Mouse (Mus musculus) bone marrow macrophage, adult 2 months (primary cell): ENCODE results near the gene Fbxl16. TPM values are rescaled to one million over a fixed set of nuclear protein-coding genes. Genes with fewer than 3 reads are reported as not detected.

Experiments
- H3K27ac ChIP-seq: 2 replicates; pipeline ENCODE4 v1.5.1; 2012; ENCODE audit warnings: low read depth, low read length; ENCODE audit not compliant: insufficient read depth
- H3K4me1 ChIP-seq: 2 replicates; pipeline ENCODE4 v1.6.1; 2012; ENCODE audit warnings: low read length; ENCODE audit not compliant: control insufficient read depth, insufficient read depth
- H3K4me3 ChIP-seq: 2 replicates; pipeline ENCODE4 v1.5.1; 2012; ENCODE audit warnings: mild to moderate bottlenecking, low read length, moderate library complexity; ENCODE audit not compliant: insufficient read depth
- CTCF ChIP-seq: IDR thresholded peaks from 2 replicates; pipeline ENCODE4 v1.5.1; 2012; ENCODE audit warnings: low read depth, mild to moderate bottlenecking, low read length, moderate library complexity
- POLR2A ChIP-seq: IDR thresholded peaks from 2 replicates; pipeline ENCODE4 v1.6.1; 2012; ENCODE audit warnings: mild to moderate bottlenecking, low read depth, low read length, borderline replicate concordance
- polyA plus RNA-seq: library from polyadenylated mRNA; stranded (reverse); fragments of >200 nt; gene quantifications from 2 replicates; pipeline ENCODE4 v1.2.4, GENCODE M21; 2012; ENCODE audit not compliant: missing spikeins, insufficient read depth, insufficient read length

The Fbxl16 gene
- polyA plus RNA-seq, 1 experiment, result not detected

GRCm38 (mm10) chr17:25869498-25869897, 60.6 kb downstream of the Fbxl16 start:
- H3K4me1 ChIP-seq, result peaks cover 18% of the 10 kb centered on the region
- H3K4me3 ChIP-seq, result no peak overlapping the region
- TF ChIP-seq CTCF, result no peak
- TF ChIP-seq POLR2A, result no peak
- no peak overlapping the region for H3K27ac ChIP-seq

GRCm38 (mm10) chr17:25869954-25870353, 61.1 kb downstream of the Fbxl16 start:
- no peak for TF ChIP-seq CTCF
- no peak for TF ChIP-seq POLR2A
- Histone ChIP-seq H3K27ac (no peak overlapping the region), H3K4me1 (peaks cover 18% of the 10 kb centered on the region), H3K4me3 (no peak overlapping the region)

Other genes with a start within 250 kb of the Fbxl16 start
- not detected in 2 replicates for gene Sox8, start 238.4 kb upstream of the Fbxl16 start, polyA plus RNA-seq
- gene Lmf1, start 230.0 kb upstream of the Fbxl16 start, polyA plus RNA-seq, result 21.4 and 22.5 TPM in 2 replicates
- gene Gng13, start 91.9 kb upstream of the Fbxl16 start, polyA plus RNA-seq, result not detected in 2 replicates
- 7.4 and 14.1 TPM in 2 replicates for gene Chtf18, start 81.7 kb upstream of the Fbxl16 start, polyA plus RNA-seq
- gene Rpusd1, start 81.4 kb upstream of the Fbxl16 start, polyA plus RNA-seq, result 10.1 and 10.2 TPM in 2 replicates
- not detected in 2 replicates for gene Mslnl, start 73.0 kb upstream of the Fbxl16 start, polyA plus RNA-seq
- gene Msln, start 54.7 kb upstream of the Fbxl16 start, polyA plus RNA-seq, result not detected in 2 replicates
- gene Narfl, start 35.3 kb upstream of the Fbxl16 start, polyA plus RNA-seq, result 36.9 and 40.9 TPM in 2 replicates
- 30.4 and 31.0 TPM in 2 replicates for gene Haghl, start 23.4 kb upstream of the Fbxl16 start, polyA plus RNA-seq
- not detected in 2 replicates for gene Ccdc78, start 22.5 kb upstream of the Fbxl16 start, polyA plus RNA-seq
- 64.5 and 70.6 TPM in 2 replicates for gene Fam173a, start 16.2 kb upstream of the Fbxl16 start, polyA plus RNA-seq
- not detected in 2 replicates for gene AC134908.4, start 13.4 kb upstream of the Fbxl16 start, polyA plus RNA-seq
- gene Metrn, start 11.9 kb upstream of the Fbxl16 start, polyA plus RNA-seq, result 13.1 and 14.6 TPM in 2 replicates
- 11.9 and 14.0 TPM in 2 replicates for gene Wdr24, start 14.5 kb downstream of the Fbxl16 start, polyA plus RNA-seq
- gene Jmjd8, start 19.8 kb downstream of the Fbxl16 start, polyA plus RNA-seq, result 16.3 and 18.0 TPM in 2 replicates
- gene Stub1, start 24.3 kb downstream of the Fbxl16 start, polyA plus RNA-seq, result 84.9 and 89.7 TPM in 2 replicates
- 1.6 and 3.7 TPM in 2 replicates for gene Rhbdl1, start 28.2 kb downstream of the Fbxl16 start, polyA plus RNA-seq
- 1.5 TPM in 1 of 2 replicates, not detected in the other for gene Gm20683, start 32.7 kb downstream of the Fbxl16 start, polyA plus RNA-seq
- gene Rhot2, start 35.8 kb downstream of the Fbxl16 start, polyA plus RNA-seq, result 30.8 and 35.1 TPM in 2 replicates
- 11.7 and 13.1 TPM in 2 replicates for gene Wdr90, start 52.4 kb downstream of the Fbxl16 start, polyA plus RNA-seq
- gene Mcrip2, start 59.7 kb downstream of the Fbxl16 start, polyA plus RNA-seq, result 10.3 and 16.6 TPM in 2 replicates
- 16.1 and 17.0 TPM in 2 replicates for gene Mettl26, start 66.0 kb downstream of the Fbxl16 start, polyA plus RNA-seq
- gene Wfikkn1, start 71.8 kb downstream of the Fbxl16 start, polyA plus RNA-seq, result 0.84 and 1.4 TPM in 2 replicates
- gene Rab40c, start 110.6 kb downstream of the Fbxl16 start, polyA plus RNA-seq, result 30.0 and 32.8 TPM in 2 replicates
- 51.1 and 53.4 TPM in 2 replicates for gene Pigq, start 135.9 kb downstream of the Fbxl16 start, polyA plus RNA-seq
- gene Nhlrc4, start 135.9 kb downstream of the Fbxl16 start, polyA plus RNA-seq, result not detected in 2 replicates
- not detected in 2 replicates for gene A930017K11Rik, start 143.5 kb downstream of the Fbxl16 start, polyA plus RNA-seq
- gene Capn15, start 176.7 kb downstream of the Fbxl16 start, polyA plus RNA-seq, result 12.1 and 12.7 TPM in 2 replicates